Mouse (Mus musculus) lung, postnatal 0 days (tissue): ENCODE data around the gene Siah3.

ENCODE experiments used
- CTCF ChIP-seq: IDR thresholded peaks from 2 replicates; pipeline ENCODE4 v1.5.1; 2016; ENCODE audit warnings: antibody characterized with exemption, mild to moderate bottlenecking
- EP300 ChIP-seq: IDR thresholded peaks from 2 replicates; pipeline ENCODE4 v1.6.1; 2016; ENCODE audit warnings: antibody characterized with exemption, mild to moderate bottlenecking, control low read depth

GRCm38 (mm10) chr14:75482231-75483175, 26.7 kb downstream of the Siah3 start:
- TF ChIP-seq CTCF: no peak
- no peak for TF ChIP-seq EP300
